Mouse (Mus musculus) macrophage (primary cell): Measurements from ENCODE around the gene Clec4g. TPM values are rescaled to one million over a fixed set of nuclear protein-coding genes. Genes with fewer than 3 reads are reported as not detected.
"Not testable (repeated sequence)": the region's sequence is repeated elsewhere in the genome, so short reads cannot be mapped to it uniquely, and the experiment has no call there.

ENCODE experiments used
- H3K27ac ChIP-seq: fragments of 350-480 bp; formaldehyde crosslinking; 2 replicates; pipeline ENCODE4 v1.9.0; 2021
- H3K36me3 ChIP-seq: fragments of 350-480 bp; formaldehyde crosslinking; 2 replicates; pipeline ENCODE4 v1.9.0; 2021; ENCODE audit errors: inconsistent target
- H3K4me3 ChIP-seq: fragments of 350-480 bp; formaldehyde crosslinking; 2 replicates; pipeline ENCODE4 v1.9.0; 2021; ENCODE audit errors: inconsistent target
- H3K79me2 ChIP-seq: fragments of 350-480 bp; formaldehyde crosslinking; 2 replicates; pipeline ENCODE4 v1.9.0; 2021; ENCODE audit errors: inconsistent target
- WGBS: methylation state at CpG from one replicate; pipeline ENCODE4 v1.1.7; 2026; ENCODE audit warnings: inconsistent platforms; ENCODE audit not compliant: missing documents; 5-methylcytosine and 5-hydroxymethylcytosine counted together
- polyA plus RNA-seq: library from polyadenylated mRNA; stranded (reverse); fragments of 250-400 nt; gene quantifications from 3 replicates; pipeline ENCODE4 v1.2.4, GENCODE M21; 2018; ENCODE audit warnings: inconsistent platforms
- total RNA-seq, 78 experiments: library from RNA; depleted of rRNA; stranded (reverse); fragments of 250-400 nt; gene quantifications; 1 replicate in 9 of 78; 2 replicates in 24 of 78; 3 replicates in 43 of 78; 4 replicates in 2 of 78; pipeline ENCODE4 v1.2.4; 2018; ENCODE audit warnings: inconsistent platforms in 56 of 78

Clec4g gene
- not detected for total RNA-seq (2018; cell fraction: chromatin; rRNA removed)
- total RNA-seq (2018; cell fraction: cytosol; rRNA removed) = not detected
- not detected for total RNA-seq (2018; cell fraction: nucleus; rRNA removed)
- polyA plus RNA-seq = not detected in 3 replicates

- no peaks in the 10 kb centered on the region for H3K79me2 ChIP-seq
- H3K4me3 ChIP-seq = no peak within 1 kb of the TSS
- no peaks in the 10 kb centered on the region for H3K36me3 ChIP-seq
- WGBS = 91% methylated on average over 4 of the region's 5 CpGs
- H3K27ac ChIP-seq = no peak within 1 kb of the TSS
Observed at GRCm38 (mm10) chr8:3720551-3720950, at the start of gene Clec4g. TSS of gene Clec4g (minus strand) at chr8:3720651.

- not testable (repeated sequence) for H3K79me2 ChIP-seq, H3K4me3 ChIP-seq, H3K36me3 ChIP-seq, H3K27ac ChIP-seq
- 94% methylated on average over 4 of the region's 5 CpGs for WGBS
Observed at GRCm38 (mm10) chr8:3768641-3769040, 48.2 kb upstream of the Clec4g start.

- H3K4me3 ChIP-seq = no peak overlapping the region
- WGBS = 51% methylated on average over 17 of the region's 18 CpGs
- no peak overlapping the region for H3K27ac ChIP-seq
- H3K36me3 ChIP-seq = no peaks in the 10 kb centered on the region
- no peaks in the 10 kb centered on the region for H3K79me2 ChIP-seq
Observed at GRCm38 (mm10) chr8:3754261-3754850, 33.9 kb upstream of the Clec4g start.

GRCm38 (mm10) chr8:3748761-3749160, 28.3 kb upstream of the Clec4g start, which contains the start of gene Cd209a:
TSS of gene Cd209a (minus strand) at chr8:3748984.
- H3K4me3 ChIP-seq = no peak within 1 kb of the TSS
- WGBS = 63% methylated on average over 4 of the region's 4 CpGs
- no peaks in the 10 kb centered on the region for H3K79me2 ChIP-seq
- no peaks in the 10 kb centered on the region for H3K36me3 ChIP-seq
- H3K27ac ChIP-seq = no peak within 1 kb of the TSS

DNA sequence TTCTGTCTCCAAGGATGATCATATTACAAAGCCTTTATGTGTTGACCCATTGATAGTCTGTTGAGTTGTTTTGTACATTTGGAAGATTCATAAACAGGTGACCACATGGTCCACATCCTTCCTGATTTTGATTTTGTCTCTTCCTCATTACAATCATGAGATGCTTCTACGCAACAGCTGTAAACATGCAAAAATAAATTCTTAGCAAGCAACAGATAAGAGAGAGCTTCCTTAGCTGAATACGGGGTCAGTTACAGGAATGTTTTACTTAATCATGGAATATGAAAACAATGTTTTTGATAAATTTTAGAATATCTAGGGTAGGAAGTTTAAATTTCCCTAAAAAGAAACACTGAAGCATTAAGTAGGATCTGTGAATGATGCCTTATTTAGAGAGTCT, 16.5 kb upstream of the Clec4g start:
- Histone ChIP-seq H3K36me3 (no peaks in the 10 kb centered on the region), H3K27ac (no peak overlapping the region), H3K79me2 (no peaks in the 10 kb centered on the region), H3K4me3 (no peak overlapping the region)
- WGBS = 92% methylated on average over 2 of the region's 2 CpGs

DNA sequence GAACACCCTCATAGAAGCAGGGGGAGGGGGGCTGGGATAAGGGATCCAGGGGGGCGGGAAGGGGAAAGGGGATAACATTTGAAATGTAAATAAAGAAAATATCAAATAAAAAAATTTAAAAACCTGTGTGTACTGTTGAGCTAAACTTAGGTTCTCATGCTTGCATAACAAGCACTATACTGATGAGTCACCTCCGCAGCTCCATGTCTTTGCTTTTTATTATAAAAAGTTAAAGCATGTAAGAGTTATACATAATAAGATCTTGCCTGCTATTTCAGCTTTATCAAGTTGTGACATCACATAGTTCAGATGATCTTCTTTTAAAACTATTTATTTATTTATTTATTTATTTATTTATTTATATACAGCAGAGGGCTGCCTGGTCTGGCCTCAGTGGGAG, 15.1 kb upstream of the Clec4g start:
- no peak overlapping the region for H3K4me3 ChIP-seq

DNA sequence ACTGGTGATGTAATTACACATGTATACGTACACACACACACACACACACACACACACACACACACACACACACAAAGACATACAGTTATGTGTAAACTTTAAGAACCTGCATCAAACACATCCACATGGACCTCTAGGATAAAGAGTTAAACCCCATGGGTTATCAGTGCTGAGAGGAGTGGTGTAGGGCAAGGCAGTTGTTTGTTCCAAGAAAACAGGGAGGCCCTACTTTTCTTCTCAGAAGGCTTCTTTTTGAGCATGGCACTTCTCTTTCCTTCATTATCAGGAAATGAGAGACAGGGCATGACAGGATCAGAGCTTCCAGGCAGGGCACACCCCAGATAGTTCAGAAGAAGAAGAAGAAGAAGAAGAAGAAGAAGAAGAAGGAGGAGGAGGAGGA, 13.6 kb upstream of the Clec4g start:
- Histone ChIP-seq H3K79me2 (no peaks in the 10 kb centered on the region), H3K4me3 (no peak overlapping the region), H3K36me3 (no peaks in the 10 kb centered on the region), H3K27ac (no peak overlapping the region)
- WGBS = 80% methylated on average over 1 of the region's 1 CpGs

More for the DNA sequence above, 15.1 kb upstream of the Clec4g start:
- H3K27ac ChIP-seq = no peak overlapping the region
- no peaks in the 10 kb centered on the region for H3K79me2 ChIP-seq
- H3K36me3 ChIP-seq = no peaks in the 10 kb centered on the region
- 94% methylated on average over 1 of the region's 2 CpGs for WGBS

DNA sequence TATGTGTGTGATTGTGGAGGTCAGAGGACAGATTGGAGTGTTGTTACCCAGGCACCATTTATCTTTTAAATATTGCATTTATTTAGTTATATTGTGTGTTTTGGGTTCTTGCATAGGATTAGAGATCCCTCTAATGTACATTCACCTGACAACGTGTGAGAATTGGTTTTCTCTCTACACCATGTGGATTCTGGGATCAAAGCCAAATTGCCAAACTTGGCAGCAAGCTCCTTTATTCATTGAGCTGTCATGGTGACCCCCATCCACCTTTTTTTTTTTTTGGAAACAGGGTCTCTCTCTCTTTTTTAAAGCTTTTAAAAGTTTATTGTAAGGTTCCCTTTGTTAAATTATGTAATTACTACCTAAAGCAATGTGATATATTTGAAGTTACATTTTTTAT, 590 bp upstream of the Clec4g start:
- no peak overlapping the region for H3K4me3 ChIP-seq
- no peak overlapping the region for H3K27ac ChIP-seq
- WGBS = 14% methylated on average over 1 of the region's 1 CpGs
- H3K36me3 ChIP-seq = no peaks in the 10 kb centered on the region
- no peaks in the 10 kb centered on the region for H3K79me2 ChIP-seq

- Histone ChIP-seq H3K36me3 (no peaks in the 10 kb centered on the region), H3K79me2 (no peaks in the 10 kb centered on the region), H3K27ac (no peak overlapping the region), H3K4me3 (no peak overlapping the region)
- WGBS = 35% methylated on average over 14 of the region's 14 CpGs
Observed at GRCm38 (mm10) chr8:3718559-3718958, 1.9 kb downstream of the Clec4g start.

- WGBS = 94% methylated on average over 12 of the region's 12 CpGs
- Histone ChIP-seq H3K79me2 (no peaks in the 10 kb centered on the region), H3K4me3 (no peak overlapping the region), H3K27ac (no peak overlapping the region), H3K36me3 (no peaks in the 10 kb centered on the region)
Observed at GRCm38 (mm10) chr8:3717321-3717954, 3.0 kb downstream of the Clec4g start.

- no peaks in the 10 kb centered on the region for H3K79me2 ChIP-seq
- H3K36me3 ChIP-seq = no peaks in the 10 kb centered on the region
- no peak overlapping the region for H3K27ac ChIP-seq
- 0% methylated on average over 2 of the region's 2 CpGs for WGBS
- H3K4me3 ChIP-seq = no peak overlapping the region
Observed at GRCm38 (mm10) chr8:3711646-3712045, 8.8 kb downstream of the Clec4g start.

- no peak overlapping the region for H3K27ac ChIP-seq
- no peaks in the 10 kb centered on the region for H3K36me3 ChIP-seq
- WGBS = 51% methylated on average over 3 of the region's 3 CpGs
- no peak overlapping the region for H3K4me3 ChIP-seq
- no peaks in the 10 kb centered on the region for H3K79me2 ChIP-seq
Observed at GRCm38 (mm10) chr8:3710312-3710711, 10.1 kb downstream of the Clec4g start.

- no peaks in the 10 kb centered on the region for H3K79me2 ChIP-seq
- no peak overlapping the region for H3K4me3 ChIP-seq
- H3K27ac ChIP-seq = no peak overlapping the region
- no peaks in the 10 kb centered on the region for H3K36me3 ChIP-seq
- WGBS = 89% methylated on average over 7 of the region's 7 CpGs
Observed at GRCm38 (mm10) chr8:3707611-3708010, 12.8 kb downstream of the Clec4g start.

GRCm38 (mm10) chr8:3705711-3706110, 14.7 kb downstream of the Clec4g start:
- H3K36me3 ChIP-seq = no peaks in the 10 kb centered on the region
- H3K4me3 ChIP-seq = no peak overlapping the region
- H3K79me2 ChIP-seq = no peaks in the 10 kb centered on the region
- WGBS = 60% methylated on average over 1 of the region's 4 CpGs
- no peak overlapping the region for H3K27ac ChIP-seq

DNA sequence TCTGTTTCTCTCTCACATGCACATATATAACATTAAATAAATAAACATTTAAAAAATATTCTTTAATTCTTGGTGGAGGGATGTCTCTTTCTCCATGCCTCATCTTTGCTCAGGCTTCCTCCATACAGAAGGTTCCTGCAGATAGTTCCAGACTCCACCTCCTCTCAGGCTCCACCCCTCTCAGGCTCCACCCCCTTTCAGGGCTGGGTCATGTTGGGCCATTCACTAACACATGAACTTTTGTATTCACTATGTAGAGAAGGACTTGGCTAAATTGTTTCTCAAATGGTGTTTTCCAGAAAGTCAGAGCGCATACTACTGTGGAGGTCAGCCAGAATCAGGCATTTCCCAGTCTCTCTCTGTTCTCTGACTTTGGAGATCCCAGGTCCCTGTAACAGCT, 19.0 kb downstream of the Clec4g start:
- WGBS = 88% methylated on average over 1 of the region's 1 CpGs
- Histone ChIP-seq H3K36me3 (no peaks in the 10 kb centered on the region), H3K27ac (no peak overlapping the region), H3K4me3 (no peak overlapping the region), H3K79me2 (no peaks in the 10 kb centered on the region)
